Mouse (Mus musculus): Measurements from ENCODE around the gene 4930426L09Rik.

Gene 4930426L09Rik

GRCm38 (mm10) chr2:18998054-18998478 is at the start of gene 4930426L09Rik, which contains the start of gene Pip4k2a:
Gene 4930426L09Rik (plus strand): TSS chr2:18998343.
Gene Pip4k2a (minus strand): TSS chr2:18998126.
- DNase-seq (ENCODE audit: low read depth), result peak; percentile 70

- no peak for DNase-seq (ENCODE audit: low read depth)
These were observed 49.4 kb upstream of the 4930426L09Rik start for GRCm38 (mm10) chr2:18948741-18949140.

- no peak for DNase-seq (ENCODE audit: low read depth)
These were observed 47.4 kb upstream of the 4930426L09Rik start for GRCm38 (mm10) chr2:18950758-18951157.

GRCm38 (mm10) chr2:18952102-18952673 is 46.0 kb upstream of the 4930426L09Rik start:
- DNase-seq (ENCODE audit: low read depth), result no peak

GRCm38 (mm10) chr2:18954422-18954821 is 43.7 kb upstream of the 4930426L09Rik start:
- no peak for DNase-seq (ENCODE audit: low read depth)

GRCm38 (mm10) chr2:18955022-18955421 is 43.1 kb upstream of the 4930426L09Rik start:
- DNase-seq (ENCODE audit: low read depth), result no peak

GRCm38 (mm10) chr2:18955671-18956070 is 42.5 kb upstream of the 4930426L09Rik start:
- DNase-seq (ENCODE audit: low read depth), result no peak

GRCm38 (mm10) chr2:18956424-18956823 is 41.7 kb upstream of the 4930426L09Rik start:
- no peak for DNase-seq (ENCODE audit: low read depth)

GRCm38 (mm10) chr2:18956945-18957344 is 41.2 kb upstream of the 4930426L09Rik start:
- DNase-seq (ENCODE audit: low read depth), result no peak

GRCm38 (mm10) chr2:18957459-18957858 is 40.7 kb upstream of the 4930426L09Rik start:
- DNase-seq (ENCODE audit: low read depth), result no peak

- DNase-seq (ENCODE audit: low read depth), result no peak
These were observed 40.1 kb upstream of the 4930426L09Rik start for GRCm38 (mm10) chr2:18958044-18958443.

- DNase-seq (ENCODE audit: low read depth), result no peak
These were observed 39.6 kb upstream of the 4930426L09Rik start for GRCm38 (mm10) chr2:18958501-18958900.

- no peak for DNase-seq (ENCODE audit: low read depth)
These were observed 39.1 kb upstream of the 4930426L09Rik start for GRCm38 (mm10) chr2:18959008-18959407.

GRCm38 (mm10) chr2:18959558-18959957 is 38.6 kb upstream of the 4930426L09Rik start:
- no peak for DNase-seq (ENCODE audit: low read depth)

GRCm38 (mm10) chr2:18960376-18960973 is 37.7 kb upstream of the 4930426L09Rik start:
- DNase-seq (ENCODE audit: low read depth), result no peak

- no peak for DNase-seq (ENCODE audit: low read depth)
These were observed 35.6 kb upstream of the 4930426L09Rik start for GRCm38 (mm10) chr2:18962502-18962901.

- no peak for DNase-seq (ENCODE audit: low read depth)
These were observed 34.7 kb upstream of the 4930426L09Rik start for GRCm38 (mm10) chr2:18963286-18964040.

- DNase-seq (ENCODE audit: low read depth), result no peak
These were observed 33.0 kb upstream of the 4930426L09Rik start for GRCm38 (mm10) chr2:18965108-18965507.

GRCm38 (mm10) chr2:18965950-18966349 is 32.2 kb upstream of the 4930426L09Rik start:
- DNase-seq (ENCODE audit: low read depth), result no peak

GRCm38 (mm10) chr2:18966566-18966965 is 31.6 kb upstream of the 4930426L09Rik start:
- no peak for DNase-seq (ENCODE audit: low read depth)

GRCm38 (mm10) chr2:18967451-18968063 is 30.6 kb upstream of the 4930426L09Rik start:
- no peak for DNase-seq (ENCODE audit: low read depth)

- no peak for DNase-seq (ENCODE audit: low read depth)
These were observed 29.0 kb upstream of the 4930426L09Rik start for GRCm38 (mm10) chr2:18969066-18969681.
